Mouse (Mus musculus): ENCODE data around the gene Lrmda.

The Lrmda gene

GRCm38 (mm10) chr14:22940576-22940975 lies 921.1 kb downstream of the Lrmda start:
- no peak for DNase-seq (ENCODE audit: low spot score)

DNA sequence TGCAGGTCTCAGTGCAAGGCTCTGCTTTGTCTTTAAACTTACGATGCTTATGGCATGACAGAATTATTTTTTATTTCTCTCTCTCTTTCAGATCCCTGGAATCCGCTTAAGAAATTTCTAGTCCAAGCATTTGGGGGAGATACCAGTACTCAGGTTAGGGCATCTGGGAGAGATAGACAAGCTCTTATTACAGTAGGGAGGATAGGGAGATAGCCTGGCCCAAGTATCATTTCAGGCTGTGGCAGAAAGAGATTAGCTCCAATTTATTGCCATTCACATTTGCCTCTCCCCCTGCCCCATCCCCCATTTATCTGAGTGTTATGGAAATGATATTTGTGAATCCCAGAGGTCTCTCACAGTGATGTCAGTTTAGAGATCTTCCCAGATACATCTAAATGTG lies 923.1 kb downstream of the Lrmda start:
- DNase-seq (ENCODE audit: low spot score) = no peak

- DNase-seq (ENCODE audit: low spot score) = no peak
Observed at GRCm38 (mm10) chr14:22949466-22949865, 930.0 kb downstream of the Lrmda start.

DNA sequence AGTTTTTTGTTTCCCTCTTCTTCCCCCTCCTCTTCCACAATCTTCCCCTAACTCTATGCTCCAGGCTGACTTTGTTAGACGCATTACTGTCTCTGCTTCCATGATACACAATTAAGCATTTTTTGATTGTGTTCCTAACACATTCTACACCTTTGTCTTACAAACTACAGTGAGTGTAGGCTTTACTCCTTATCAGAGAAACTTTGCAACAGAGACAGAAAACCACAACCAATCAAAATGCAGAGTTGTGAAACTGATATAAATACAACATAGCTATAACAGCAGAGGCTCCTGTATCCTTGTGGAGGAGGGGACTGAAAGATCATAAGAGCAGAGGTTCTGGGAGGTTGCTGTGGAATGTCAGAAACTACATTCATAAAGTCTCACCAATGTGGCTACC lies 933.5 kb downstream of the Lrmda start:
- no peak for DNase-seq (ENCODE audit: low spot score)

- no peak for DNase-seq (ENCODE audit: low spot score)
Observed at GRCm38 (mm10) chr14:22960166-22960565, 940.7 kb downstream of the Lrmda start.

- DNase-seq (ENCODE audit: low spot score) = no peak
Observed at GRCm38 (mm10) chr14:22964796-22965660, 945.5 kb downstream of the Lrmda start.

DNA sequence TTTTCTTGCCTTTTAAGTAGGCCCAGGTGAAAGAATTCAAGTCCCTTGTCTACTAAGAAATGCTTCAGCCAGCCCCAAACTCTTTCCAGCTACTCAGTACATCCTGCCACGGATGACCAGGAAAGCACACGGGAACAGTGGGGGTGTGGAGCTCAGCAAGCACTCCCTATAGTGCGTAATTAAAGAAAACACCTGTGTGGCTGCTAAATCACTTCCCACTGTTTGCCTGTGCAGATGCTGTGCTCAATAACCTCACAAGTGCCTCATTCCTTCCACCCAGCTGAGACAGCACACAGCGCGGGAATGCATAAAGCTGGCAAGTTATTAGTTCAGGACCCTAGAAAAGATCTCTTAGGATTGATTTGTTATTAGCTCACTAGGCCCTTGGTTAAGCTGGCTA lies 949.2 kb downstream of the Lrmda start:
- DNase-seq (ENCODE audit: low spot score) = no peak

GRCm38 (mm10) chr14:22986736-22987135 lies 967.2 kb downstream of the Lrmda start:
- DNase-seq (ENCODE audit: low spot score) = no peak

DNA sequence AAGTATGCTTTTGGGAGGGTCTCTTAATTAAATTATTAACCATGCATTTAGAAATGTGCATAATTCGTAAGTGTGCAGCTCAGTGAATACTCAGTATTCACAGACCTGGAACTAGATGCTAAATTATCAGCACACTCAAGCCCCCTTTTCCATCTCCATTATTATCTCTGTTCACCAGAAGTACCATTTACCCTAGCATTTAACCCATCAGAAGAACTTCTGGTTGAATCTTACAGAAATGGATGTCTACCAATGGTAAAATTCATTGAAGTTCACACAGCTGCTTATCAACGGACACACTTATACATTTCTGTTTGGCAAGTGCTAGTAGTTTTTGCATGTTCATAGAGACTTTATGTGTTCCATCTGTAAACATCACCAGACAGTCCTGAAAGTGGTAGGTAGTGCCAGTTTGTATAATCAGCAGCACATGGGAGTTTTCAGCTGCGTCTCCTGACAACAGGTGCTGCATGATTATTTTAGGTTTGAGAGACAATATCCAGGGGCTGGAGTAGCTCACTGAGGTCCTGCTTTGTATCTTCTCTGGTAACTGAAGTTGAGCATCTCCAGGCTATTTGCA lies 968.7 kb downstream of the Lrmda start:
- DNase-seq (ENCODE audit: low spot score) = no peak

DNA sequence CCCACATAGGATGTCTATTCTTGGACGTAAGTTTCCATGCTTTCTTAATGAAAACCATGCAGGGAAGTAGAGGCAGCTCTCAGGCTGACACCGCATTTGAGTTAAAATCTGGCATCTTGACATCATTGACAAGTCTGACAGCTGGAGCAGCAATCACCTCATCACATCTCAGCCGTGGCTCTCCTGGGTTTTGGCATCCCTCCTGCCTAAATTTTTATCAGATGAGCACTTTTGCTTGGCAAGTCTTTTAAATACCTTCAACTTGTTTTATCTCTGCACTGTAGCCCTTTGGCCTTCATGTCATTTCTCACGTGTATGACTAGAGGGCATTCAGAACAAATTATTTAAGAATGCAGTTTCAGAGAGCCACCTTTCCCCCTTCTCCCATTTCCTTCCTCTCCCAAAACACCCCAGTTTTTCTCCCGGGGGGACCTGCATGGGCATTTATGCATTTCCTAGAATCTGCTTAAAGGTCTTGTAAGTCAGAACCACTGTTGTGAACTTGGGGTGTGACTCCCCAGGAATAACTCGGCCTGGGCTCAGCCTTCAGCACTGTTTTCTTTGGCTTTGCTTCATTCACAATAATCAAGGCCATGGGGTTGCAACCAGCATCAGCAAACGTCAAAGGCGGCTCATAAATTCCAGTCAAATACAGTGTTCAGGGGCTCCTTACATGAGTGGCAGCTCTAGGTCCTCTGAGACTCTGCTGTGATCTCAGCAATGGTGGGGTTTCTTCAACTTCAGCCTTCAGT lies 975.8 kb downstream of the Lrmda start:
- no peak for DNase-seq (ENCODE audit: low spot score)

- no peak for DNase-seq (ENCODE audit: low spot score)
Observed at GRCm38 (mm10) chr14:22998906-22999305, 979.4 kb downstream of the Lrmda start.

- no peak for DNase-seq (ENCODE audit: low spot score)
Observed at GRCm38 (mm10) chr14:23011989-23012388, 992.5 kb downstream of the Lrmda start.

DNA sequence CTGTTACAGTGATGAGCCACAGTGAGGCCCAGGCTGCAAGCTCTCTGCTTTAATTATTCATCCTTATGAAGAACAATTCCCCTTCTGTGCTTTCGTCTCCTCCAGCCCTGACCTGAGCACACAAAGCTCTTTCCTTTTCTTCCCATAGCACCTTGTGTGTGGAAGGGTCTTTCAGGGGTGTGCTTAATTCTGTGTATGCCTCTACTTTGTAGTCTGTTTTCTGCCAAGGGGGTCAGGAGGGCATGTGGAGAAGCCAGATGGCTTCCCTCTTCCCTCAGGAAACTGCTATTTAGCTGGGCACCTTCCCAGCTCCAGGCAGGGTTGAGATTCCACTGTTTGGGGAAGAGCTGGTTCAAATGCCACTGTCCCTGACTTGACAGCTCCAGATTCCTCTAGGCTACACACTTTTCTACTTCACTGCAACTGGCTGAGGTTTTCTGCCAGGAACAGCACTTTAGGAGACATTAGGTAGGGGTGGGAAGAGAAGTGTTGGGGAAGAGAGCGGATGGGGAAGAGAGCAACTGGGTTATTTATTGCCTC lies 995.3 kb downstream of the Lrmda start:
- DNase-seq (ENCODE audit: low spot score) = no peak

DNA sequence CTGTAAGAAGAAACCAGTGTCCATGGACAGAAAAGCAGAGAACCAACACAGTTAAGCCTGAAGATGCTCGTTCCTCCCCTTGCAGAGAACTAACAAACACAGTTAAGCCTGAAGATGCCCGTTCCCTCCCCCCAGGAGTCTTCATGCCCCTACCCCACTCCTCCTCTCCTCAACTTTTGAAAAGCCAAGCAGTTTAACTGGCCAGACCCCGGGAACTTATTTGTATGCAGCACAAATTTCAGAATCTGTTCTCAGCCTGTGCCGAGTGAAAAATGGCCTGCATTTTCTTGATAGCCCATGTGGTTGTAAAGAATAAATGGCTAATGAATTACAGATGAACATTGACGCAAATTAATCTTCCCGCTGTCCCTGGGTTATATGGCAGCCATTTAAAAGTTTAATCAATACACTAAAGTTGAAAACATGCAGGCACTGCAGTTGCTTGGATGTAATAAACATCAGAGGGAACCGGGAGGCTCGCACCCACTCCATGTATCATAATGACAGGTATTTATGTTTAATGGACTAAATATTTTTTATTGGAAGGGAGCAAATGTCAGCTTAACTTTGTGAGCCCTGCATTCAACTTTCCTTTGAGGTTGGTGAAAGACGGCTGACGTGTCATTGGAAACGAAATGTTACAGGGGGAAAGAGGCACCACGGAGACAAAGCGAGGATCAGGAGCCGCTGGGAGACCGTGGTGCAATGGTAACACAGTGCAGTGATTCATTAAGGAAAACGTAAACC lies 996.0 kb downstream of the Lrmda start:
- DNase-seq (ENCODE audit: low spot score) = no peak

GRCm38 (mm10) chr14:23016068-23016611 lies 996.6 kb downstream of the Lrmda start:
- DNase-seq (ENCODE audit: low spot score) = no peak

- DNase-seq (ENCODE audit: low spot score) = no peak
Observed at GRCm38 (mm10) chr14:23041002-23041401, 1021.5 kb downstream of the Lrmda start.

DNA sequence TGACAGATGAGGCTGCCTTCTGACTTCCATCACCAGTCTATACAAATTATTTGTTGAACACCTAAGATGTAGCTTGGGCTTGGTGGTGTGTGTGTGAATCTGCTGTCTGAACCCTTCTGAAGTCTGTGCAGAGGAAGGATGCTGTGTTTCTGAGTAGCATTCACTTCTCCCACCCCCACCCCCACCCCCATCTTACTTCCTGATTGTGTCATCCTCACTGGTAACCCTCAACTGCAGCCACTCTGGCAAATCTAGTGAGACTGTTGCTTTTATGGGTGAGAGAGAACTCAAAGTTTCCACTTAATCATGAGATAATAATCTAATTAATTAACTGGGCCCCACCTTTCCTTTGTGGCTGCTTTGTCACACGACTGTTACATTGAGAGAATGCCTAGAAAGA lies 1025.8 kb downstream of the Lrmda start:
- no peak for DNase-seq (ENCODE audit: low spot score)

GRCm38 (mm10) chr14:23046330-23046729 lies 1026.8 kb downstream of the Lrmda start:
- peak; percentile 32 for DNase-seq (ENCODE audit: low spot score)

DNA sequence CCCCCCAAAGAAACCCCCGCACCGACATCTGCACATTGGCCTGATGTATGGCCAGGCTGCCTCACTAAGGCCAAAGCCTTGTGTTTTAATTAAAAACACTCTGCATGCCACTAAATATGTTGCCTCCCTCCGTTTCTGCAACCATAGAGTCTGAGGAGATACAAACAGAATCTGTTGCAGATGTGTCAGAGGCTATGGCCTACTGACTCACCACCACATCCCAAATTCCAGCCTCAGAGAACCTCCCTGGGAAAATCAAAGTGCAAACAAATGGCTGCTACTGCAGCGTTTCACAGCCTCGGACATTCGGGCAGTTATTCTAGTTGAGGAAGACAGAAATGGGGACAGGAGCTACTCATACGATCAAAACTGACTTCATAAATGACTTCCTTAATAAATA lies 1031.9 kb downstream of the Lrmda start:
- DNase-seq (ENCODE audit: low spot score) = no peak

DNA sequence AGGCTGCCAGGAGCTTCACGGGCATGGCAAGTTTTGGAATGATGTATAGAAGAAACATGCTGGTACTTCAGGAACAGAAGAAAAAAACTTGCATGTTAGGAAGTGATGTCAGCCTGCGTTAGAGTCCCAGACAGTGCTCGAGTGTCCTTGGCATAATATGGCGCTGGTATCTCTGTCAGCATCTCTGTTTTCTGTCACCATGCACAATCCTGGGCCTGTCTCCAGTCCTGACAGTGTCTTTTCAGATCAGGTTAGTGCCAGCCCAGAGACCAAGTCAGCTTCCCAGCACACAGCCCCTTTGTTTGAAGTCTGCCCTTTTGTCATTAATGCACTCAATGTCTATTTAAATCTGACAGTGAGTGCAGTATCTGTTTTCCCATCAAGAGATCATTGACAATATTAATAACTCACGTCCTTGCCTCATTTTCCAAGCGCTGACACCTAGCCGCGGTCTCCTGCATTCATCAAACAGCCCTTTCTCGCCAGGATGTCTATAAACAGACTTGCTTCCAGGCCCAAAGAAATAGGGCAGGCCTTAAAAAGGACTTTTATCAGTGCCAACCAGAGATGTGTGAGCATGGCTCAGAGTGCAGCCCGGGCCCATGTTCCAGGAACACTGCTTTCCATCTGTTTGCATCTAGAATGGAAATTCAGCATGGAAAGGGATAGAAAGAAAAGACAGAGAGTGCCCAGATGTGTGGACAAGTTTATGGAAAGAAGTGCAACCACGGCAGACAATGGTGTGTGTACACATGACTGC lies 1033.5 kb downstream of the Lrmda start:
- DNase-seq (ENCODE audit: low spot score) = no peak

Data from urinary bladder, postnatal 10 days (tissue).